Mouse (Mus musculus) midbrain, embryonic 16.5 days (tissue): ENCODE measurements around the gene Trpt1. TPM values are rescaled to one million over a fixed set of nuclear protein-coding genes. Genes with fewer than 3 reads are reported as not detected.
A peak's percentile ranks its signal among the peaks of the same experiment; 100 is the strongest.

ENCODE experiments used
- ATAC-seq: fragments of 200-750 bp; cut with Nextera tagmentation; 2 replicates; pipeline ENCODE4 v1.8.0; 2017; ENCODE audit warnings: moderate TSS enrichment
- H3K27ac ChIP-seq: fragments of 300-500 bp; sonication (generic); 2 replicates; pipeline ENCODE4 v1.5.1; 2014; ENCODE audit warnings: mild to moderate bottlenecking, low read length, mixed read lengths
- H3K27me3 ChIP-seq: fragments of 300-500 bp; sonication (generic); 2 replicates; pipeline ENCODE4 v1.6.1; 2014; ENCODE audit warnings: low read depth, low read length, mixed read lengths; ENCODE audit not compliant: control insufficient read depth, insufficient read depth
- H3K36me3 ChIP-seq: fragments of 300-500 bp; sonication (generic); 2 replicates; pipeline ENCODE4 v1.6.1; 2014; ENCODE audit warnings: mild to moderate bottlenecking, low read length, moderate library complexity, mixed read lengths; ENCODE audit not compliant: control insufficient read depth, insufficient read depth
- H3K4me1 ChIP-seq: fragments of 300-500 bp; sonication (generic); 2 replicates; pipeline ENCODE4 v1.6.1; 2014; ENCODE audit warnings: mild to moderate bottlenecking, low read length, mixed read lengths; ENCODE audit not compliant: control insufficient read depth, insufficient read depth
- H3K4me2 ChIP-seq: fragments of 300-500 bp; sonication (generic); 2 replicates; pipeline ENCODE4 v1.6.1; 2014; ENCODE audit warnings: mild to moderate bottlenecking, low read length, mixed read lengths
- H3K4me3 ChIP-seq: fragments of 300-500 bp; sonication (generic); 2 replicates; pipeline ENCODE4 v1.5.1; 2014; ENCODE audit warnings: low read depth, mild to moderate bottlenecking, low read length, moderate library complexity, mixed read lengths
- H3K9ac ChIP-seq: fragments of 300-500 bp; sonication (generic); 2 replicates; pipeline ENCODE4 v1.6.1; 2014; ENCODE audit warnings: low read depth, low read length, mixed read lengths
- H3K9me3 ChIP-seq: fragments of 300-500 bp; sonication (generic); replicated peaks from 2 replicates; pipeline ENCODE4 v1.6.1; 2014; ENCODE audit warnings: mild to moderate bottlenecking, low read length, mixed read lengths; ENCODE audit not compliant: control insufficient read depth, poor library complexity, severe bottlenecking
- WGBS: fragments of 180-500 bp; shearing (Covaris S2); extraction: QIAGEN DNeasy Blood & Tissue Kit; methylation state at CpG from one replicate; pipeline ENCODE4 v1.1.7; 2014; 5-methylcytosine and 5-hydroxymethylcytosine counted together
- polyA plus RNA-seq: library from polyadenylated mRNA; unstranded; fragments of >200 nt; fragmentation: Nextera tagmentation; extraction: Ambion mirVana; gene quantifications from 2 replicates; pipeline ENCODE4 v1.2.1, GENCODE M21; 2015

Trpt1 gene
- polyA plus RNA-seq, 1 experiment from 2014 or later = 17.3 TPM

GRCm38 (mm10) chr19:6954046-6954445, 41.9 kb upstream of the Trpt1 start:
- H3K9ac ChIP-seq = no peak overlapping the region
- ATAC-seq = no peak
- H3K27ac ChIP-seq = no peak overlapping the region
- no peak overlapping the region for H3K4me2 ChIP-seq
- no peaks in the 10 kb centered on the region for H3K27me3 ChIP-seq
- no peaks in the 10 kb centered on the region for H3K36me3 ChIP-seq
- WGBS = 53% methylated on average over 9 of the region's 9 CpGs
- peaks cover 17% of the 10 kb centered on the region for H3K4me1 ChIP-seq
- H3K9me3 ChIP-seq = no peaks in the 10 kb centered on the region
- H3K4me3 ChIP-seq = no peak overlapping the region

DNA sequence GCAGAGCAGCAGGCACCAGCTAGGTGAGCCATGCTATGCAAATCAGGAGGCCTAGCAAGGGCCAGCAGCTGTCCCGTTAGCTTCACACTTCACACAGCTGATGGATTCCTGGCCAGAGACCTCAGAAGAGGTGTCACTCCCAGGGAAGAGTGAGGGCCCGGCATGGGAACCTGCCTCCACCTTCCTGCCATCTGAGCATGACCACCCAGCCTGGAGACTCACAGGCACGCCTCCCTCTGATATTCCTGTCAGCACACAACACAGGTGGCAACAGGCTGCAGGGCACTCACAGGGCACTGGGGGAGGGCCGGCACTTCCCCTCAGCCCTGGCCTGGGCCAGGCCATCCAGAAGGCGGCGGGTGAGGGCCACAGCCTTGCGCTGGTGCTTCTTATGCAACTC, 40.5 kb upstream of the Trpt1 start:
- H3K4me1 ChIP-seq = peaks cover 9% of the 10 kb centered on the region
- H3K27ac ChIP-seq = no peak overlapping the region
- 91% methylated on average over 7 of the region's 7 CpGs for WGBS
- H3K9ac ChIP-seq = no peak overlapping the region
- no peaks in the 10 kb centered on the region for H3K36me3 ChIP-seq
- H3K4me2 ChIP-seq = no peak overlapping the region
- H3K4me3 ChIP-seq = no peak overlapping the region
- no peaks in the 10 kb centered on the region for H3K27me3 ChIP-seq
- no peak for ATAC-seq
- no peaks in the 10 kb centered on the region for H3K9me3 ChIP-seq

DNA sequence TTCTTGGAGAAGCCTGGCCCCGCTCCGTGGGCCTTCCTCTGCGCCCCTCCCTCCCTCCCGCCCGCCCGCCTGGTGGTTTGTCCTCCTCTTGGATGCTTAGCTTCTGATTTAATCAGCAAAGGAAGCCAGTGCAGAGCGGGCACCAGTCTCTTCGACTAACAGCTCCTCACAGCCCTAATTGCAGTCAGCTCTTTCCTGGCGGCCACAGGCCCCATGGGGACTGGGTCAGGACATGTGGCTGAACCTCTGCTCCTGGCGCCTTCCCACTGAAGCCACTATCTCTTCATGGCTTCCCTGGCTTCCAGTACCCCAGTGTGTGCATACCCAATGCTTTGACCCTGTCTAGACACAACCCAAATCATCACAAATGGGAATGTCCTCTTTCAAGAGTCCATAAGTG, 39.5 kb upstream of the Trpt1 start:
- no peak for ATAC-seq
- 81% methylated on average over 10 of the region's 10 CpGs for WGBS
- Histone ChIP-seq H3K27ac (no peak overlapping the region), H3K9ac (no peak overlapping the region), H3K9me3 (no peaks in the 10 kb centered on the region), H3K4me2 (no peak overlapping the region), H3K4me3 (no peak overlapping the region), H3K36me3 (no peaks in the 10 kb centered on the region), H3K4me1 (peaks cover 9% of the 10 kb centered on the region), H3K27me3 (no peaks in the 10 kb centered on the region)

DNA sequence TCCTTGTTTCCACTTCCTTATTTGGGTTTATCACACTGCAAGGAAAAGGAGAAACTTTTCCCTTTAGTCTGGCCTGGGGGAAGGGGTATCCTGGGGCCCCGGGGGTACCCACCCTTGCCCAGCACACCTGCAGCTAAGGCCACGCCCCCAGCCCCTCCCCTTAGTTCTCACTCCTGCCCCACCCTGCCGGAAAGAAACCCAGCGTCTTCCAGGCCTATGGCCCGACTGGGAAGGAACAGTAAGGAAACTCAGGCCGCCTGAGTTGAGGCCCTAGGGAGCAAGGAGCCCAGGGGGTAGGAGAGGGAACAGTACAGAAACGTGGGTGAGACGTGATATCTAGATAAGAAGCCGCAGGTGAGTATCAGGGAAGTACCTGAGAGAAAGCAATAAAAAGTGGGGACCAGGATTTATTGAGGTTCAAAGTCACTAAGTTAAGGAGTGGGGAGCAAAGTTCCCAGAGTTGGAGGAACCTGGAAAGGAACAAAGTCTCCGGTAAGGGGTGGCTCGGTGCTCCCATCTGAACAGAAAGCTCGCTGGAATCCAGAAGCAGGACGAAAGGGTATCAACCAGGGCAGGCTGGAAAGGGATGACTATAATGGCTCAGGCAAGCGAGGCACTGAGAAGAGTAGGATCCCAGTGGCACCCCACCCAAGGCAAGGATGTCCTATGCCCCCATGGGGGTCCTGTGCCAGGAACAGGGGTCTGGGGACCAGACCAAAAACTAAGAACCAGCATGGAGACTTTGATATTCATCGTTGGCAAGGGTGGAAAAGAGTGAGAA, 27.2 kb upstream of the Trpt1 start:
- Histone ChIP-seq H3K36me3 (no peaks in the 10 kb centered on the region), H3K9me3 (no peaks in the 10 kb centered on the region), H3K9ac (no peak overlapping the region), H3K27me3 (peaks cover 21% of the 10 kb centered on the region), H3K27ac (no peak overlapping the region), H3K4me3 (peak overlapping the region; percentile 40; the same call in 1 of the 2 replicates), H3K4me2 (peak overlapping the region; percentile 44), H3K4me1 (peaks cover 11% of the 10 kb centered on the region)
- WGBS = 17% methylated on average over 15 of the region's 15 CpGs
- no peak for ATAC-seq

- Histone ChIP-seq H3K27me3 (peaks cover 21% of the 10 kb centered on the region), H3K27ac (no peak overlapping the region), H3K4me1 (peaks cover 15% of the 10 kb centered on the region), H3K4me2 (peak overlapping the region; percentile 44), H3K36me3 (no peaks in the 10 kb centered on the region), H3K4me3 (peak overlapping the region; percentile 40), H3K9me3 (no peaks in the 10 kb centered on the region), H3K9ac (peak overlapping the region; percentile 38; the same call in 1 of the 2 replicates)
- WGBS = under 1% methylated on average over 20 of the region's 20 CpGs
- ATAC-seq = no peak
Measured at GRCm38 (mm10) chr19:6969291-6969664, 26.7 kb upstream of the Trpt1 start.

GRCm38 (mm10) chr19:6969665-6970381, 26.1 kb upstream of the Trpt1 start:
- H3K36me3 ChIP-seq = no peaks in the 10 kb centered on the region
- peak overlapping the region; percentile 40 for H3K4me3 ChIP-seq
- H3K9ac ChIP-seq = peak overlapping the region; percentile 38; the same call in 1 of the 2 replicates
- ATAC-seq = no peak
- no peaks in the 10 kb centered on the region for H3K9me3 ChIP-seq
- no peak overlapping the region for H3K27ac ChIP-seq
- under 1% methylated on average over 44 of the region's 55 CpGs for WGBS
- H3K4me1 ChIP-seq = peaks cover 15% of the 10 kb centered on the region
- peaks cover 21% of the 10 kb centered on the region for H3K27me3 ChIP-seq
- peak overlapping the region; percentile 44 for H3K4me2 ChIP-seq

DNA sequence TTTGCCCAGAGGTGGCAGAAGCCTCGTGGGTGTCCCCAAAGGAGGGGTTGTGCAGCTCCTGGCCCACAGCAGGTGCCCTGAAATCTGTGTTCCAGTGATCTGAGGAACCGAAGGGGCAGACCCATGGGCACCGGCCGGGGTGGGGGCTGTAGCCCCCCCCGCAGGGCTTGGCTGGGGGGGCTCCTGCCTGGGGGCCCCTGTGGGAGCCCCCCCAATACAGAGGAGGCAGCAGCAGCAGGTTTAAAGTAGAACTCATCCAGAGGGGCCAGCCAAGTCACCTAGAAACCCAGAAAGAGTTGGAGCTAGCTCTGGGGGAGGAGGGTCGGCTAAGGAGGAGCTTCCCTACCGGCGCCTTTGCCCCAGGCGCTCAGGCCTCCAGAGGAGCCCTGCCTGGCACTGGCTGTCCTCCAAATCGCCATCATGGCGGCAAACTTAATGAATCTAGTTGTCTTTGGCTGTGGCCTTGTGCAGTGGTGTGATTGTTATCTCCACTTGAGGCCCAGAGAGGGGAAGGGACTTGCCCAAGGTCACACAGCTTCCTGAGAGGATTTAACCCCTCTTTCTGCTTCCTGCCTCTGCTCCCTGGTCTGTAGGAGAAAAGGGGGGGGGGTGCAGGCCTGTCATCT, 25.4 kb upstream of the Trpt1 start:
- peak overlapping the region; percentile 31; the same call in 1 of the 2 replicates for H3K9ac ChIP-seq
- H3K4me2 ChIP-seq = no peak overlapping the region
- no peaks in the 10 kb centered on the region for H3K36me3 ChIP-seq
- peaks cover 15% of the 10 kb centered on the region for H3K4me1 ChIP-seq
- H3K27me3 ChIP-seq = peaks cover 21% of the 10 kb centered on the region
- no peaks in the 10 kb centered on the region for H3K9me3 ChIP-seq
- no peak overlapping the region for H3K27ac ChIP-seq
- 22% methylated on average over 11 of the region's 11 CpGs for WGBS
- no peak overlapping the region for H3K4me3 ChIP-seq
- no peak for ATAC-seq

GRCm38 (mm10) chr19:6971644-6972043, 24.3 kb upstream of the Trpt1 start:
- WGBS = 56% methylated on average over 6 of the region's 6 CpGs
- H3K4me1 ChIP-seq = peaks cover 20% of the 10 kb centered on the region
- H3K27me3 ChIP-seq = peaks cover 21% of the 10 kb centered on the region
- H3K9ac ChIP-seq = no peak overlapping the region
- H3K9me3 ChIP-seq = no peaks in the 10 kb centered on the region
- H3K27ac ChIP-seq = no peak overlapping the region
- no peak for ATAC-seq
- H3K4me3 ChIP-seq = no peak overlapping the region
- no peak overlapping the region for H3K4me2 ChIP-seq
- H3K36me3 ChIP-seq = no peaks in the 10 kb centered on the region
